Mouse (Mus musculus): ENCODE results near the gene Pik3cg.

- no peak for TF ChIP-seq CTCF (IDR thresholded peaks at IDR 0.05)
- no peak for TF ChIP-seq POLR2A (IDR thresholded peaks at IDR 0.05; ENCODE audit: insufficient read depth, low read depth, low read length)
- no peak for TF ChIP-seq EP300 (IDR thresholded peaks at IDR 0.05; ENCODE audit: insufficient read depth, low read depth, low read length)
Measured at GRCm38 (mm10) chr12:32223629-32224028, 15.2 kb upstream of the Pik3cg start.

Measured in heart, adult 2 months (tissue).